Mouse (Mus musculus) stomach, embryonic 14.5 days (tissue): ENCODE data around the gene Ndufb3. TPM values are rescaled to one million over a fixed set of nuclear protein-coding genes. Genes with fewer than 3 reads are reported as not detected.
"Not testable (repeated sequence)": the region's sequence is repeated elsewhere in the genome, so short reads cannot be mapped to it uniquely, and the experiment has no call there.

Experiments
- ATAC-seq: fragments of 200-750 bp; cut with Nextera tagmentation; 2 replicates; pipeline ENCODE4 v1.8.0; 2017; ENCODE audit warnings: low read depth, moderate TSS enrichment; ENCODE audit not compliant: insufficient number of reproducible peaks, insufficient read depth, low FRiP score
- H3K27ac ChIP-seq: fragments of 300-500 bp; sonication (generic); 2 replicates; pipeline ENCODE4 v1.5.1; 2014; ENCODE audit warnings: mild to moderate bottlenecking, low read length, moderate library complexity, mixed read lengths
- H3K27me3 ChIP-seq: fragments of 300-500 bp; sonication (generic); 2 replicates; pipeline ENCODE4 v1.6.1; 2014; ENCODE audit warnings: low read length, control low read depth, mixed read lengths; ENCODE audit not compliant: control insufficient read depth, insufficient read depth
- H3K36me3 ChIP-seq: fragments of 300-500 bp; sonication (generic); 2 replicates; pipeline ENCODE4 v1.6.1; 2014; ENCODE audit warnings: mild to moderate bottlenecking, control low read depth, low read length, moderate library complexity, mixed read lengths; ENCODE audit not compliant: control insufficient read depth, insufficient read depth
- H3K4me1 ChIP-seq: fragments of 300-500 bp; sonication (generic); 2 replicates; pipeline ENCODE4 v1.6.1; 2014; ENCODE audit warnings: low read length, control low read depth, mixed read lengths; ENCODE audit not compliant: control insufficient read depth, insufficient read depth
- H3K4me2 ChIP-seq: fragments of 300-500 bp; sonication (generic); replicated peaks from 2 replicates; pipeline ENCODE4 v1.6.1; 2014; ENCODE audit warnings: low read depth, low read length, control low read depth
- H3K4me3 ChIP-seq: fragments of 300-500 bp; sonication (generic); 2 replicates; pipeline ENCODE4 v1.5.1; 2014; ENCODE audit warnings: low read depth, low read length, control low read depth
- H3K9ac ChIP-seq: fragments of 300-500 bp; sonication (generic); replicated peaks from 2 replicates; pipeline ENCODE4 v1.6.1; 2014; ENCODE audit warnings: low read depth, mild to moderate bottlenecking, control low read depth, low read length, moderate library complexity, mixed read lengths
- H3K9me3 ChIP-seq: fragments of 300-500 bp; sonication (generic); 2 replicates; pipeline ENCODE4 v1.6.1; 2016; ENCODE audit warnings: low read depth, low read length, control low read depth; ENCODE audit not compliant: control insufficient read depth
- WGBS: fragments of 180-500 bp; shearing (Covaris S2); extraction: QIAGEN DNeasy Blood & Tissue Kit; methylation state at CpG from one replicate; pipeline ENCODE4 v1.1.7; 2014; 5-methylcytosine and 5-hydroxymethylcytosine counted together
- polyA plus RNA-seq: library from polyadenylated mRNA; unstranded; fragments of >200 nt; fragmentation: Nextera tagmentation; extraction: Ambion mirVana; gene quantifications from 2 replicates; pipeline ENCODE4 v1.2.1, GENCODE M21; 2014

Gene Ndufb3
- polyA plus RNA-seq, 1 experiment from 2014 or later, result 191 TPM

DNA sequence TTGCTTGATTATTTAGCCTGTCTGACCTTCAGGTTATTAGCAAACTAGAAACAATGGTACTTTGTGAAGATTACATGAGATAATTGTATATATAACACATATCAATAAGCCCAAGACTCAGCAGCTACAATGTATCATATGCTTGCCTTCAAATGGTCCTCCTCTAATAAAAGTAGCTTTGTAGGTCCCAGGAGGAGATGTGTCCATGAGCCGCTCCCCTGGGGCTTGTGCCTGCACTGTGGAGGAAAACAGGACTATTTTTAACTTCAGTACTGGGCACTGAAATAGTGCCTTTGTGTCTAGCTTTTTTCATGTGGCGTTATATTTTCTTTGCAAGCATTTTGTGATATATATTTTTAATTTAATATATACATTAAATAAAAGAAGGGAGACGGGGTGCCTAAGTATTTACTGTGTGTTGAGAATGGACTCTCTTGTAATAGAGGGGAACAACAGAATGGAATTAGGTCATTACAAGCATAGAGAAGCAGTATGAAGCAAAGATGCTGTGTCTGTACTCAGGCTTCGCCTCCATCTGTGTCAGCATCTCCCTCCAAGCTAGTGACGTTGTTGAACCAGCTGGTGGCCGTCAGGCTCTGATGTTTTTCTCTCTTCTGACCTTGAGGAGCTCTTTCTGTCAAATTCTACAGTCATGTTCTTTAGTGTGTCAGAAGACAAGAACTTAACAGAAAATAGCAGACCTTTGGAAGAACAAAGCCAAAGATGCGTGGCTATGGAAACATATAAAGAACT, 36.0 kb downstream of the Ndufb3 start:
- Histone ChIP-seq H3K4me2 (no peak overlapping the region), H3K9me3 (no peaks in the 10 kb centered on the region), H3K36me3 (no peaks in the 10 kb centered on the region), H3K4me3 (no peak overlapping the region), H3K9ac (no peak overlapping the region), H3K27ac (no peak overlapping the region), H3K27me3 (no peaks in the 10 kb centered on the region), H3K4me1 (no peaks in the 10 kb centered on the region)
- 48% methylated on average over 7 of the region's 7 CpGs for WGBS
- ATAC-seq, result no peak

DNA sequence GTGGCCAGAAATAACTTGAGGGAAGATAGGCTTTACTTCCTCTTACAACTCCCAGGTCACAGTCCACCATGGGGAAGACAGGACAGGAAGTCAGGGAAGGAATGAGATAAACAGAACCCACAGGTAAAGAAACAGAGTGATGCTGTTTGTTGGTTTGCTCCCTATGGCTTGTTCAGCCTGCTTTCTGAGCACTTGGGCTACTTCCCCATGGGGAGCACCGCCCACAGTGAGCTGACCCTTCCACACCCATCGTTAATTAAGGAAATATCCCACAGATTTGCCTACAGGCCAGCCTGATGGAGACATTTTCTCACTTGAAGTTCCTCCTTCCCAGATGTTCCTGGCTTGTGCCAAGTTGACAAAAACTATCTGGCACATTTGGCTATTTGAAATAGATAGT, 42.7 kb downstream of the Ndufb3 start:
- not testable (repeated sequence) for ATAC-seq, H3K4me3 ChIP-seq, H3K9ac ChIP-seq, H3K36me3 ChIP-seq, H3K4me1 ChIP-seq, H3K27me3 ChIP-seq, H3K27ac ChIP-seq, H3K4me2 ChIP-seq, H3K9me3 ChIP-seq
- WGBS, result 77% methylated on average over 1 of the region's 2 CpGs

Other genes starting within 250 kb of the Ndufb3 start
- gene Bzw1, start 193.5 kb upstream of the Ndufb3 start, polyA plus RNA-seq, result 362 and 409 TPM in 2 replicates
- 245 and 254 TPM in 2 replicates for gene Clk1, start 162.3 kb upstream of the Ndufb3 start, polyA plus RNA-seq
- gene Nif3l1, start 141.2 kb upstream of the Ndufb3 start, polyA plus RNA-seq, result 46.1 and 46.2 TPM in 2 replicates
- gene Ppil3, start 140.9 kb upstream of the Ndufb3 start, polyA plus RNA-seq, result 54.5 and 58.5 TPM in 2 replicates
- gene Orc2, start 81.3 kb upstream of the Ndufb3 start, polyA plus RNA-seq, result 26.8 and 29.2 TPM in 2 replicates
- gene Fam126b, start 61 bp upstream of the Ndufb3 start, polyA plus RNA-seq, result 9.5 and 9.7 TPM in 2 replicates
- not detected in 2 replicates for gene Als2cr12, start 109.6 kb downstream of the Ndufb3 start, polyA plus RNA-seq
- gene Cflar, start 125.1 kb downstream of the Ndufb3 start, polyA plus RNA-seq, result 38.8 and 44.1 TPM in 2 replicates
- 40.3 and 42.2 TPM in 2 replicates for gene Casp8, start 209.0 kb downstream of the Ndufb3 start, polyA plus RNA-seq